Mouse (Mus musculus): ENCODE measurements around the gene Inhba. TPM values are rescaled to one million over a fixed set of nuclear protein-coding genes. Genes with fewer than 3 reads are reported as not detected.

The Inhba gene
- polyA plus RNA-seq, 1 experiment from 2014 or later, result 10.0 TPM

DNA sequence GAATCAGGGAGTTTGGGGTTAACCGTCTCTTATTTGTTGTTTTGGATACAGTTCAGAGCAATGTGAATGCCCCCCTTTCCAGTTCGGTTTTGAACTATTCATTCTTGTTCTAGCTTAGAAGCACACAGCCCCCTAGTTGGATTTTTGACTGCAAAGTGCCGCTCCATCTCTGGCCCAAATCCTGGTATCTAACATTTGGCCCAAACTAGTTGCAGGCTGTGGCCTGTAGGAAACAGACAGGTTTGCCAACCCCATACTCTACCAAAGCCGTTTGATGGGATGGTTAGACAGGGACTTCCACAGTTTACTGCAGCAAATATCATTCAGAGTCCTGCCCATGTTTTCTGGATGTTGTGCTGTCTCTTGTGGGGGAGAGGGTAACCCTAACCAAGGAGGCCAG, 1.1 kb upstream of the Inhba start:
- no peak overlapping the region for H3K4me2 ChIP-seq
- H3K36me3 ChIP-seq, result no peaks in the 10 kb centered on the region
- ATAC-seq (ENCODE audit: insufficient number of reproducible peaks, insufficient read depth, low FRiP score, low TSS enrichment, low read depth), result no peak
- H3K27ac ChIP-seq, result no peak overlapping the region
- H3K9me3 ChIP-seq, result no peaks in the 10 kb centered on the region
- peaks cover 2% of the 10 kb centered on the region; the same call in 1 of the 2 replicates for H3K27me3 ChIP-seq
- no peak overlapping the region for H3K4me3 ChIP-seq (replicated peaks)
- H3K9ac ChIP-seq (replicated peaks), result no peak overlapping the region
- peaks cover 17% of the 10 kb centered on the region for H3K4me1 ChIP-seq (replicated peaks)
- WGBS, result 78% methylated on average over 4 of the region's 4 CpGs

DNA sequence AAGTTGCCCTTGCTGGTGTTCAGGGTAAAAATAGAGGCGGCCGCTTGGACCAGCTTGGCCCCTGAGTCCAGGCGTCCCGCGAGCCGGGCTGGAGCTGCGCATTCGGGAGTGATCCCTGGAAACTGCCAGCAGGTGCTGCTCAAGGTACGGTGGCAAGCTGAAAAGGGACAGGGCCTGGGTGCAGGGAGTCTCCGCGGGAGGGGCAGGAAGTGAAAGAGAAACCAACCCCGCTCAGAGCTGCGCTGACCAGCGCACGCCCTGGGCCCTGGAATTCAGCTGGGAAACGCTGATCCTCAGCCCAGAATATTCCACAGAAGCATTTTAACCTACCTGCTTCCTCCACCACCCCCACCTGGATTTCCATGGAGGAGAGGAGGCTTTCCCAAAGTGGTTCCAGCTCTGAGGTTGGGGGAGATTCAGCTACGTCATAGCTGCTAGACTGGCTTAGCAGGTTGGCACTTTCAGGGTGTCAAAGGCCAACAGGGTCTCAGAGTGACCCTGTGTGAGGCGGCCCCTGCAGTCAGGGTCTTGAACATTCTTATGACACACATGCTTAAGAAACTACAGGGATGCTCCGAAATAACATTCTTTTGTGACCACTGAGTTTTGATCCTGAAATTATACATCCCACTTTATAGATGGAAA, 714 bp downstream of the Inhba start:
- Histone ChIP-seq H3K36me3 (no peaks in the 10 kb centered on the region), H3K27ac (0 out of 2 replicates have a peak overlapping the region, but pooled peaks have one; percentile 23), H3K4me3 (replicated peaks) (peak overlapping the region; percentile 51), H3K4me2 (peak overlapping the region; percentile 80), H3K27me3 (peaks cover 11% of the 10 kb centered on the region), H3K9me3 (no peaks in the 10 kb centered on the region), H3K9ac (replicated peaks) (peak overlapping the region; percentile 63), H3K4me1 (replicated peaks) (peaks cover 29% of the 10 kb centered on the region)
- ATAC-seq (ENCODE audit: insufficient number of reproducible peaks, insufficient read depth, low FRiP score, low TSS enrichment, low read depth), result peak; percentile 87
- WGBS, result 6% methylated on average over 19 of the region's 19 CpGs

DNA sequence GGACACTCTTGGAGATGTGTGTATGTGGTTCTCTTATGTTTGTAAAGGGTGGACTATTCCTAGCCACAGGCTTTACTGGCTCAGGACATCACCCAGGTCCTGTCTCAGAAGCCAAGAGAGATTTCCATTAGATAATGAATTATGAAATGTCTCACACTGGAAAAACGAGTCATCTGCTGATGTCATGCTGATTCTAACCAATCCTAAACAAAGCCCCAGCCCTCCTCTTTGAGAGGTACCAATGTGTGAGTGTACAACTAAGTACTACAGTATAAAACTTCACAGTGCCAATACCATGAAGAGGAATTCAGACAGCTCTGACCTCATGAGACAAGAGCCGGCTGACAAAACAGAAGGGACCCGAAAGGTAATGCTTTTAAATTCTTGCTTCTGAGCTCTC, 2.5 kb downstream of the Inhba start:
- Histone ChIP-seq H3K27me3 (peaks cover 27% of the 10 kb centered on the region), H3K9me3 (no peaks in the 10 kb centered on the region), H3K9ac (replicated peaks) (no peak overlapping the region), H3K4me2 (0 out of 2 replicates have a peak overlapping the region, but pooled peaks have one; percentile 13), H3K4me3 (replicated peaks) (no peak overlapping the region), H3K27ac (no peak overlapping the region), H3K36me3 (no peaks in the 10 kb centered on the region), H3K4me1 (replicated peaks) (peaks cover 36% of the 10 kb centered on the region)
- 53% methylated on average over 3 of the region's 3 CpGs for WGBS
- no peak for ATAC-seq (ENCODE audit: insufficient number of reproducible peaks, insufficient read depth, low FRiP score, low TSS enrichment, low read depth)

DNA sequence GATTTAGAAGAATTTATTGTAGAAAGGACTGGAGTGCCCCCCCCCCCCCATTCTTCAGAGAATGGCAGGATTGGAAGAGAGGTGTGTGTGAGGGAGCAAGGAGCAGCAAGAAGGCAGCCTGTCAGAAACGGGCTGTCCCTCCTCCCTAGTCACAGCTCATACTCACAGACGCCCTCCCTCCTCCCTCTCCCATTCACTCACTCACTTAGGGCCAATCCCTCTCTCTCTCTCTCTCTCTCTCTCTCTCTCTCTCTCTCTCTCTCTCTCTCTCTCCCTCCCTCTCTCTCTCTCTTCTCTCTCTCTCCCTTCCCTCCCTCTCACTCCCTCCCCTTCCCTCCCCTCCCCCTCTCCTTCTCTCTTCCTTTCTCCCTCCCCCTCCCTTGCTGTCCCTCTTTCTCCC, 4.9 kb downstream of the Inhba start:
- H3K4me2 ChIP-seq, result peak overlapping the region; percentile 76
- H3K4me1 ChIP-seq (replicated peaks), result peaks cover 30% of the 10 kb centered on the region
- H3K9ac ChIP-seq (replicated peaks), result peak overlapping the region; percentile 54
- H3K36me3 ChIP-seq, result no peaks in the 10 kb centered on the region
- 0% methylated on average over 2 of the region's 2 CpGs for WGBS
- peak overlapping the region; percentile 47; the same call in 1 of the 2 replicates for H3K4me3 ChIP-seq (replicated peaks)
- no peak overlapping the region for H3K27ac ChIP-seq
- H3K9me3 ChIP-seq, result no peaks in the 10 kb centered on the region
- ATAC-seq (ENCODE audit: insufficient number of reproducible peaks, insufficient read depth, low FRiP score, low TSS enrichment, low read depth), result no peak
- peaks cover 27% of the 10 kb centered on the region for H3K27me3 ChIP-seq

DNA sequence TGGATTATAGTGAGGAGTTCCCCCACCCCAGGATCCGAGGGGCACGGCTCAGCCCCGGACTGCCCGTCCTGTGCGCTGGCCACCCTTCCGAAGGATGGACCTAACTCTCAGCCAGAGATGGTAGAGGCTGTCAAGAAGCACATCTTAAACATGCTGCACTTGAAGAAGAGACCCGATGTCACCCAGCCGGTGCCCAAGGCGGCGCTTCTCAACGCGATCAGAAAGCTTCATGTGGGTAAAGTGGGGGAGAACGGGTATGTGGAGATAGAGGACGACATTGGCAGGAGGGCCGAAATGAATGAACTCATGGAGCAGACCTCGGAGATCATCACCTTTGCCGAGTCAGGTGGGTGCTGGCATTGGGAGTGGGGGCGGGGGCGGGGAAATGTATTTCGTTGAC, 5.7 kb downstream of the Inhba start:
- H3K27ac ChIP-seq, result no peak overlapping the region
- H3K4me1 ChIP-seq (replicated peaks), result peaks cover 28% of the 10 kb centered on the region

DNA sequence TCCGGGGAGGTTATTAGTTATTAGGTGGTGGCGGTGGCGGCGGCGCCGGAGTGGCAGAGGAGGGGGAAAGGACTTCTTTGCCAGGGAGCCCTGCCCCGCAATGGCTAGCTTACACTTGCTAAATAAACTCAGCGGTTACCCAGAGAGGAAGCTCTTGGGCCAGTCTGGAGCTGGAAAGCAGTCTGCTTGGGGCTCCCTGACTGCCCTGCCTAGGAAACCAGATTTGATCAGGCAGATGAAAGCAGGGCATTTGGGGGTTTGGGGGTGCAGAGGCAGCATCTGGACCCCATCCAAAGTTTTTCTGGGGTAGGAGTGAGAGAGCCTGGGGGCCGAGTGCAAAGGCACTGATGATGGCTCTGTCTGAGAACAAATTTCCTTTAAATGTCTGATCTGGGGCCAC, 6.1 kb downstream of the Inhba start:
- no peaks in the 10 kb centered on the region for H3K9me3 ChIP-seq
- peaks cover 27% of the 10 kb centered on the region for H3K27me3 ChIP-seq
- H3K36me3 ChIP-seq, result no peaks in the 10 kb centered on the region
- peak overlapping the region; percentile 76 for H3K4me2 ChIP-seq
- H3K9ac ChIP-seq (replicated peaks), result peak overlapping the region; percentile 54
- WGBS, result 3% methylated on average over 9 of the region's 9 CpGs
- no peak for ATAC-seq (ENCODE audit: insufficient number of reproducible peaks, insufficient read depth, low FRiP score, low TSS enrichment, low read depth)
- peaks cover 30% of the 10 kb centered on the region for H3K4me1 ChIP-seq (replicated peaks)
- peak overlapping the region; percentile 47 for H3K4me3 ChIP-seq (replicated peaks)
- no peak overlapping the region for H3K27ac ChIP-seq

More for the DNA sequence above, 5.7 kb downstream of the Inhba start:
- peak overlapping the region; percentile 76 for H3K4me2 ChIP-seq
- no peaks in the 10 kb centered on the region for H3K36me3 ChIP-seq
- H3K9me3 ChIP-seq, result no peaks in the 10 kb centered on the region
- H3K4me3 ChIP-seq (replicated peaks), result peak overlapping the region; percentile 47
- peak overlapping the region; percentile 54 for H3K9ac ChIP-seq (replicated peaks)
- whole genome bisulfite sequencing, result under 1% methylated on average over 20 of the region's 20 CpGs
- H3K27me3 ChIP-seq, result peaks cover 27% of the 10 kb centered on the region
- ATAC-seq (ENCODE audit: insufficient number of reproducible peaks, insufficient read depth, low FRiP score, low TSS enrichment, low read depth), result no peak

DNA sequence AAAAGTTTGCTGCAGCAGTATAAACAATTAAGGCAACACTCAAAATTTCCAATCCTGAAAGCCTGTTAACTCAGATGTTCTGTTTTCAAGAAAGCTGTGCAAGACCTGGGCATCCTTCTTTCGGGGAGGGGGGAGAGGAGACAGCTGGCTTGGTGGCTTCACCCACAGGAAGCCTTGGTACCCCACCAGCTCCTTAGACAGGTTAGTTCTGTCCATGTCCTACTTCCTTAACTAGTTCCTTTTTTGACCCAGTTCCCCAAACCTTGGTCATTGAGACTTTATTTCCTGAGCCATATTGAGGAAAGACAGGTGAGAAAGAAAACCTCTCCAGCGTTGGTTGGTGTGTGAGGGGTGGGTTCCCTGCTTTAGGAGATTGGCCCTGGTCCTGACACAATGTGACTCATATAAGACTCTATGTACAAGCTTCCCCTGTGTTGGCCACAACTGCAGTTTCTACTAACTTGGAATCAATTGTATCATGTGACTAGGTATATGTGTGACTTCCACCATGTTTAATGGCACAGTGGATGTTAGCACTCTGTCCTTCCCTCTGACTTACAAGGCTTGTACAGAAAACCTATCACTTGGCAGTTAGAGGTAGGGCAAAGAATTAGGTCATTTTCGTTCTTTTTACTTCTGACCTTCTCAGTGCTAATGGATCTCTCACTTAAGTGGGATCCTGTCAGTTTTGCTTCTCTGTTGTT, 7.3 kb downstream of the Inhba start:
- peaks cover 27% of the 10 kb centered on the region for H3K27me3 ChIP-seq
- ATAC-seq (ENCODE audit: insufficient number of reproducible peaks, insufficient read depth, low FRiP score, low TSS enrichment, low read depth), result no peak
- peak overlapping the region; percentile 76 for H3K4me2 ChIP-seq
- H3K9me3 ChIP-seq, result no peaks in the 10 kb centered on the region
- no peak overlapping the region for H3K9ac ChIP-seq (replicated peaks)
- WGBS, result 81% methylated on average over 3 of the region's 3 CpGs
- peak overlapping the region; percentile 47 for H3K4me3 ChIP-seq (replicated peaks)
- H3K4me1 ChIP-seq (replicated peaks), result peaks cover 39% of the 10 kb centered on the region
- H3K27ac ChIP-seq, result no peak overlapping the region
- no peaks in the 10 kb centered on the region for H3K36me3 ChIP-seq

DNA sequence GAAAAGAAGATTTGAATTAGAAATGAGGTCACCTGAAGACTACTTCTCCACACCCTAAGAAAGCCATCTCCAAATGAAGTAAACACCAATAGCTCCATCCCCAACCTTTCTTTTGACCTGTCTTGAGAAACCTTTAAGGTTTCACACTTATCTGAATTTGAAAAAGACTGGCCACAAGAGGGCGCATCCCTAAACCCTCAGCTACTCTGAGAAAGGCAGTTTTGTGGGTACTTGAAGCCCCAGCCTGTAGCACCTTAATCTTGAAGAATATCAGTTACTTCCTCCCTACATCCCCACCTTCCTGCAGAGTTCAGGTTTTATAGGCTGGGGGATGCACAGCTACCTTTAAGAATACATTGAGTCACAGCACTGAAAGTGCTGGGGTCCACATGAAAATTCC, 9.0 kb downstream of the Inhba start:
- Histone ChIP-seq H3K9ac (replicated peaks) (no peak overlapping the region), H3K36me3 (no peaks in the 10 kb centered on the region), H3K4me3 (replicated peaks) (no peak overlapping the region), H3K27me3 (peaks cover 25% of the 10 kb centered on the region), H3K27ac (0 out of 2 replicates have a peak overlapping the region, but pooled peaks have one; percentile 53), H3K9me3 (no peaks in the 10 kb centered on the region), H3K4me2 (peak overlapping the region; percentile 32), H3K4me1 (replicated peaks) (peaks cover 38% of the 10 kb centered on the region)
- ATAC-seq (ENCODE audit: insufficient number of reproducible peaks, insufficient read depth, low FRiP score, low TSS enrichment, low read depth), result no peak
- 0% methylated on average over 1 of the region's 1 CpGs for WGBS

DNA sequence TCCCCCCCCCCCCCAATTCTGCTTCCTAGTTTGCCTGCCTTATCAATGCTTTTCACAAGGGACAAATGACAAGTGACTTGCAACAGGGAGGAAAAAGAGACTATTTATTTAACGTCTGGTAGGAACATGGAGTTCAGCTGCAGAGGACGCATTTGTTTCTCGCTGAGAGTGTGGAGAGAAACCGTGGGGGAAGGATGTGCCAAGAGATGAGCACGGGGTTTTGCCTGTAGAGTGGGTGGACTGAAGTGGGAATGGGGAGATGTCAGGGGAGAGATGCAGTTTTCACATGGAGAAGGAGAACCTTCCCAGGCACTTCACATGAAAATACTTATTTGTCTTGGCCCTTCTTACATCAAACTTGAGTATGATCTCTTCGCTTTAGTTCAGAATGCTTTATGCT, 9.5 kb downstream of the Inhba start:
- Histone ChIP-seq H3K27me3 (peaks cover 20% of the 10 kb centered on the region), H3K36me3 (no peaks in the 10 kb centered on the region), H3K9ac (replicated peaks) (no peak overlapping the region), H3K27ac (peak overlapping the region; percentile 53), H3K4me2 (peak overlapping the region; percentile 32), H3K4me3 (replicated peaks) (no peak overlapping the region), H3K9me3 (no peaks in the 10 kb centered on the region), H3K4me1 (replicated peaks) (peaks cover 34% of the 10 kb centered on the region)
- 62% methylated on average over 6 of the region's 6 CpGs for WGBS
- no peak for ATAC-seq (ENCODE audit: insufficient number of reproducible peaks, insufficient read depth, low FRiP score, low TSS enrichment, low read depth)

DNA sequence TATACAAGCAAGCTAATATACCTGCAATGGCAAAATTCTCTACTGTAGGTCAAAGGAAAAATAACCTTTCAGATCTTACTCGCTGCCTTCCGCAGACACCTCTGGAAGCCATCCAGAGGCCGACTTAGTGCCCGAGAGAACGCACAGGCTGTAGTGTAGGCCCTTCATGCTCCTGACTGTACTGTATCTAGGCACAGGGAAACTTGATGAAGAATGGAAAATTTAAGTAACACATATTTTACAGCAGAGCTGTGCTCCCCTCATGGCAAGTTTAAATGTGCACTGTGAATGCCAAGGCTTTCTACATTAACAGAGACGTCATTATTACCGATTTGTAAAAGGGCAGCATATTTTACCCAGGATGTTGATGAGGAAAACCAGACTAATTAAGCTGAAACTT, 10.2 kb downstream of the Inhba start:
- Histone ChIP-seq H3K36me3 (no peaks in the 10 kb centered on the region), H3K4me3 (replicated peaks) (no peak overlapping the region), H3K4me2 (no peak overlapping the region; the same call in 1 of the 2 replicates), H3K27me3 (peaks cover 20% of the 10 kb centered on the region), H3K27ac (no peak overlapping the region), H3K4me1 (replicated peaks) (peaks cover 30% of the 10 kb centered on the region), H3K9ac (replicated peaks) (no peak overlapping the region), H3K9me3 (no peaks in the 10 kb centered on the region)
- 74% methylated on average over 7 of the region's 7 CpGs for WGBS
- no peak for ATAC-seq (ENCODE audit: insufficient number of reproducible peaks, insufficient read depth, low FRiP score, low TSS enrichment, low read depth)

DNA sequence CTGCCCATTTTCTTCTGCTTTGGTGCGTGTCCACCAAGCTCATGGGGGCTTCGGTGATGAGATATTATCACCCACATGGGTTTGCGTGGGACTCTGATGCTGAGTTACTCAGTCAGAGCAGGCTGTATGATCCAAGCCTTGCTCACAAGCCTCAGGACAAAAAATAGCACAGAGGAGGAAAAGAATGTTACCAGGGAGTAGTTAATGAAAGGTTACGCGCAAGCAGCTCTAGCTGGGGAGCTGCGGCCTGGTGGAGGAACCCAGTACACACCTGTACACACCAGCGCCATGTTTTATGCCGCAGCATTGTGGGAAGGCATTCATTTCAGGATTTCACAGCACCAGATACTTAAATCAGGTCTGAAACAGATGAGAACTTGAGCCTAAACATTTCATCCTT, 10.9 kb downstream of the Inhba start:
- peaks cover 15% of the 10 kb centered on the region for H3K27me3 ChIP-seq
- H3K4me3 ChIP-seq (replicated peaks), result no peak overlapping the region
- no peaks in the 10 kb centered on the region for H3K36me3 ChIP-seq
- no peak for ATAC-seq (ENCODE audit: insufficient number of reproducible peaks, insufficient read depth, low FRiP score, low TSS enrichment, low read depth)
- H3K9ac ChIP-seq (replicated peaks), result no peak overlapping the region
- no peaks in the 10 kb centered on the region for H3K9me3 ChIP-seq
- H3K4me1 ChIP-seq (replicated peaks), result peaks cover 25% of the 10 kb centered on the region
- WGBS, result 89% methylated on average over 8 of the region's 8 CpGs
- H3K4me2 ChIP-seq, result no peak overlapping the region; the same call in 1 of the 2 replicates
- 0 out of 2 replicates have a peak overlapping the region, but pooled peaks have one; percentile 17 for H3K27ac ChIP-seq

All from limb, embryonic 12.5 days (tissue).